Mouse (Mus musculus): Measurements from ENCODE around the gene Prex1.

Prex1 gene

DNA sequence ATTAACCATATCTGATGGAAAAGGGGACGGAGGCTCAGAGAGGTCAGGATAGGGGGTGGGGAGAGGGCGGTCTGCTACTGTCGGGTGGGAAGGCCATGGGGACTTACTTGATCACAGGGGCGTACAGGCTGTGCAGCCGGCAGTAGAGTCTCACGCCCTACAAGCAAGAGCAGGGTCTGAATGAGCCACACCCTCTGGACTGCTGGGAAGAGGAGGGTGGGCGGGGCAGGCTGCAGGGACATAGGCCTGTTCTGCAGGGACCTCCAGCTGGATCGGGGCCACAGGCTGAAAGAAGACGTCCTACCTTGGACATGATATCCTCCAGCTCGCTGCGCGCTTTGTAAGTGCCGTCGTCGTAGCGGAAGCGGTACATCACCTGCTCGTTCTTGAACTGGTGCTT is 112.2 kb downstream of the Prex1 start:
- no peak for DNase-seq

DNA sequence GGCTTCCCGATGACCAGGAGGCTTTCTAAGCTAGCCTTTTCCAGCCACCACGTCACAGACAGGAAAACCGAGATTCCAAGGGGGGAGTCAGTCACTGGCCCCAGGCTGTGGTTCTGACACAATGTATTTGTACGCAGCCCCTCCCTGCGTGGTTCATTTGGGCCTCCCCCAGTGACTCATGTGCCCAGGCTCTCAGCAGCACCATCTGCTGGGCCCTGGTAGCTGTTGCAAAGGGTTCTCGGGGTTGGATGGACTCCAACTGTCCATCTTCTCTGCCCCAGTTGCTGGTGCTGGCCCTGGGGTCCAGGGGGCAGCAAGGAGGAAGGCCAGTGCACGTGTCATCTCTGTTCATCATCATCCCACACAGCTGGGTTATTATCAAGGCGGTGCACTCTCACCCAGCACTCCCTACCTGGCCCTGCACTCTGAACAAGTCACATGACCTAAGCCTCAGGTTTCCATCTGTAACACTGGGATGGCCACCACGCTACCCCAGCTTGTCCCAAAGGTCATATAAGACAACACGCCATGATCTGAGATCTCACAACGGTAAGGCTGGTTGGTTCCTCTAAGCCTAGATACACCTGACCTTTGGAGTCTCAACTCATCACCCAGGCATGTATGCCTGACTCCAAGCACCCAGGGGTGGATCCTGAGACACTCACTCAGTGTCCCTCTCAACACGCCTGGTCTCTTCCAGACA is 115.0 kb downstream of the Prex1 start:
- no peak for DNase-seq

DNA sequence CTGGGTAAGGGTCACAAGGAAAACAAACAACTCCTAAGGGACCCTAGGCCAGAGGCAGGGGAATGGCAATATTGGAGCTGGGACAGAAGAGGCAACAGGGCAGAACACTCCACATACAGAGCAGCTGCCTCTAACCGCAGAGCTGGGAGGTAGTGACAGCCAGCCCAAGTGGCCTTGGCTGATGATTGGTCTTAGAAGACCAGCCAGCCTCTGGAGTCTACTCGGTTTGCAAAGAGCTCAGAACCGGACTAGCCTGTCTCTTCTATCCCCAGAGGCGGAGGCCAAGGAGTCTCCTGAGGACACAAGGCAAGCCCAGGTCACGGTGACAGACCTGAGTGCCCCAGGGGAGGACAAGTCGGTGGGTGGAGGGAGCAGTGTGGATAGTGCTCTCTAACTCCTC is 115.9 kb downstream of the Prex1 start:
- no peak for DNase-seq

DNA sequence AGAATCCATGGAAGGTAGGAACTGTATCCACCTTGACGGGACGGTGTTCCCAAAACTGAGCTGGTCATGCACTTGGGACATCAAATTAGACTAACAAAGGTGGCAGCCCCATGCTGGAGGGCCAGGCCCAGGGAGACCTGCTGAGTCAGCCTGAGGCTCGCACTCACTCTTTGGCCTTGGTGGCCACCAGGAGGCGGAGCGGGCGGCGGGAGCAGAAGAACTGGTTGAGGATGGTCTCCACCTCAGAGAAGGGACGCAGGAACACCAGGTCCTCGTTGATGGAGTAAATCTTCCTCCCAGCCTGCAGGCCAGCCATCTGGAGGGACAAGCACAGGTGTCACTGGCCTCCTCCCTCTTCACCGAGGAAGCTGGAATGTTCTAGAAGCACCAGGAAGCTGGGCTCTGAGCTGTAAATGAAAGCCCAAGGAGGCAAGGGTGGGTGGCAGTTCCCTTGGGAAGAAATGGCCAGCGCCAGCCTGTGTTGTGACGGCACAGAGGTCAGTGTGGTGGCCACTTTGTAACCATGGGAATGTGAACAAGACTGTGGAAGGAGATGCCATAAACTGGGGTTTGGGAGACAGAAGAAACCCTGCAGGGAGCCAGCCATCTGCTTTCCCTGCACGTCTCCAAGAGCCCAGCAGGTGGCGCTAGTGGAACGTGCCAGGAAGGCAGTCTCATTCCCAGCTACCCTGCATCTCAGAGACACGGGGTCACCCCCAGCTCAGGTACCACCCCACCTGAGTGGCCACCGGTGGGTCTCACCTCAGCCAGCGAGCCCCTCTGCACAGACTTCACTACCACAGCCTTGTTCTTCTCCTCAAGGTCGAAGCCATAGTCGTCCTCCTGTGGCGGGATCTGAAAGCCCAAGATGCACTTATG is 121.4 kb downstream of the Prex1 start:
- peak; percentile 69 to 82 for DNase-seq

DNA sequence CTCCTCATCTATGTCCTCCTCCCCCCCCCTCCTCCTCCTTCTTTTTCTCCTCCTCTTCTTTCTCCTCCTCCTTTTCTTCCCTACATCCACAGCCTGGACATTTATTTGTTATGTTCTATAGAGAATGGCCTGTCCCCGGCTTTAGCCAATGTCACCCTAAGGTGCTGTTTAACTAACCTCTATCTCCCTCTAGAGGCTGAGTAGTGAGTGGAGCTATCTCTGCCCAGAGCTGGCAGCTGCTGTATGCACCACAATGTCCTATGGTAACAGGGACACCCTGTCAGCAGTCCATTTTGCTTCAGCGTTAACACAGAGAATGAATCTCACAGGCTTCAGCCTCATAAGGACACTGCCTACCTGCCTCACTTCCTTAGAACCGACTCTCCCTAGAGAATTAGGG is 129.1 kb downstream of the Prex1 start:
- DNase-seq: no peak

DNA sequence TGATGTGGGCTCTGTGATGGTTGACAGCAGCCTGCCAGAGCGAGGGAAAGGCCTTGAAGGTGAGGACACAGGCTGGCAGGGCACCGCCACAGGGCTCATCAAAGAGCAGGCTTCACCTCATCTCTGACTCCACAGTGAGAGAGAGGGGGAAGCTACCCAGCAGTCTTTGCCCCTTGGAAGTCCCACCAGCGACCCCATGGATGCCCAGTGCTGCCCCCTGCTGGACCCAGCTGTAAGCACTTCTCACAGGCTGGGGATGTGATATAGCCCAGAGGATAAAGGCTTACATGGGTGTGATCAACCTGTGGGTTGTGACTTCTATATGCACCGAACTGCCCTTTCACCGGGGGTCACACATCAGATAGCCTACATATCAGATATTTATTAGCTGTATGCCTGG is 130.3 kb downstream of the Prex1 start:
- no peak for DNase-seq

DNA sequence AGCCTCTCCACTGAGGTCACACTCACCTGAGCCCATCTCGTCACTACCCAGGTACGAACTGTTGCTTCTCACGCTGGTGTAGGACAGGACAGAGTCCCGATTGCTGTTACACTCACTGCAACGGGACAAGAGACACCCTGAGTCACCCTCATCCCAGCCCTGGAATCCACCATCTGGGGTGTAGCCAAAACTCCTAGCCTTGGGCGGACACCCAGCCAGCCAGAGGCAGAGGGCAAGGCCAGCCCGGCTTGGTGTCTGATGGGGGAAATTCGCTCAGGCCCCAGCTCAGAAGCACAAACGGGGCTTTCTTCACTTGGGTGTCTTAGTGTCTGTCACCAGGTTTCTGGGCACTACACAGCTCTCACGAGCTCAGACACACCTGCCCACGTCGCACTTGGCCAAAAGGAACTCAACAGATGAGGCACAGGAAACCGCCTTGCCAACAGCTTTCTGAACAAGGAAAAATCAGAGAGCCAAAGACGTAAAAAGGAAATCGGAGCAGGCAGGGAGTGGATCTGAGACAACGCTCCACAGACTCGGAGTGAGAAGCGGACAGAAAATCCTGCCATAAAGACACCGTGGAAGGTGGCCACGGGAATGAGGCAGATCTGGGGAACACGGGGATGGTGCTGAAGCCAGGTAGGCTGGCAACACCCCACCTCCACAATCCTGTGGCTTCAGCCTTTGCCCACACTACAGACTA is 131.6 kb downstream of the Prex1 start:
- no peak for DNase-seq

DNA sequence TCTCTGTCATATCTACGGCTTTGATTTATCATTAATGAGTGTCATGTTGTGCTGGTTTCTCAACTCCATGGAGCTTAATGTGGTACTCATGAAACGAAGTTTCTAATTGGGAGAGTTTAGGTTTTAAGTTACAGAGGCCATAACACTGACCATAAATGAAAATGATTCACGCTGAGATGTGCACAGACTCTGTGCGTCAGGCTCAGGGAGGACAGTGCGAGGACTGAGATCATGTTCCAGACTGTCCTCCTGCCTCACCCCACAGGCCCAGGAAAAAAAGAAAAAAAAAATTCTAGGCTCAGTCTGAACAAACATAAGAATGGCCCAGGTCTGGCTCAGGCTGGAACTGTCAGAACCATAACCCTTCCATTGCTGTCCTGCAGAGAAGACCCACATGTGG is 133.8 kb downstream of the Prex1 start:
- no peak for DNase-seq

DNA sequence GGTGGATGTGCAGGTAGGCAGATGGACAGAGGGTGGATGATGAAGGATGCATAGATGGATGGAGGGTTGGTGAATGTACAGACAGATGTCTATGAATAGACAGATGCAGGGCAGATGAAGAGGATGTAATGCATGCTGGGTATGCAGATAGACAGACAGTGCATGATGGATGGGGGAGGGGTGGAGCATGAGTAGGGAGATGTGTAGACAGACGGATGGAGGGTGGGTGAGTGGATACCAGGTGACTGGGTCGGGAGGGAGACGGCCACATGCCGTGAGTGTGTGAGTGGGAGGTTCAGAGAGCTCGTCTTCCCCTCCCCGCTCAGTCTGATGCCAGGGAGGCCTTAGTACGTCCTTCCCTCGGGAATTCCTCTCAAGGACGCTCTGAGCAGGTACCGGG is 134.3 kb downstream of the Prex1 start:
- DNase-seq: no peak

DNA sequence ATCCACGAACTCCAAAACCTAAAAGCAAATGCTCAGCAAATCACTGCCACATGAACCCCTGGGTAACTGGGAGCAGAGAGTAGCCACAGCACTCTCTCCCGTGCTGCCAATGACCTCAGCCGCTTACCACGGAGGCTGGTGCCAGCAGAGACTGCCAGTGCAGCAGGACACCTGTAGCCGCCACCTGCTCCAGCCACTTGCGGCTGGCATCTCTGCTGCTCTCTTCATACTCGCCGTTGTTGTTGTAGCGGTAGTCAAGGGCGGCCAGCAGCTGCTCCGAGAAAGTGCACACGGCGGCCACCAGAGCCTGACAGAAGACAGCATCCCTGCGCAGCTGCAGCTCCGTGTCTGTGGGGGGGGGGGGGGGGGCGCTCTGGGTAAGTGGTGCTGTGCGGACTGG is 138.2 kb downstream of the Prex1 start:
- DNase-seq: no peak

DNA sequence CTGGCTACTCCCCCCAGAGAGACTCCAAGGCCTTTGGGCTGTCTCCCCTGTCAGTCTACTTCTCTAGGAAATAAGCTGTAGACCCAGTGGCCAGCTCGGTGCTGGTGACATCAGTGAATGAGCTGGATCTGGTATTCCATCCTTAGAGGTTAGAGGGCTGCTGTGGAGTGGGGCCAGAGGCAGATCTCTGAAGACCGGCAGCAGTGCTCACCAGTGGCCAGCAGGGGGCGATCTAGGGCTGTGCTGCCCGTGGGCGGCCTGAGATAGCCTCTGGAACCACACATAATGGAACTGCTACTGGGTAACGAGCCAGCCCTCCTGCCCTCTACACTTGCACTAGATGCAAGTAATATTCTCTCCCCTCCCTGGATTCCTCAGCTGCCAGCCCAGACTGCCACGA is 138.7 kb downstream of the Prex1 start:
- peak; percentile 56 to 72 for DNase-seq

DNA sequence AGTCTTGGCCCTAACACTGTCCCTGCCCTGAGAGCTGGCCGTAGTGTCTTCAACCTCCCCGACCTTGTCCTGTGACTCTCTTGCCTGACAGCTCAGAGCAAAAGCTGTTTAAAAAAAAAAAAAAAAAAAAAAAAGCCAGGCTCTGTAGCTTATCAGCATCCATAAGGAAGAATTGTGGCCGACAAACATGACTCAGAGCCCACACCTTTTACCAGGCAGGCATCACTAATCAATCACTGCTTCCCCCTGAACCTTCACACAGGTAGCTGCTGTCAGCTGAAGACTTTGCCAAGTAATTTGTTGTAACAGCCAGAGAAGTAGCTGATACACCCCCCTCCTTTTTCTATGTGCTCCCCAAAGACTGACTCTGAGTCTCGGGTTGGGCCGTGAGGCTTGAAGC is 140.0 kb downstream of the Prex1 start:
- no peak for DNase-seq

DNA sequence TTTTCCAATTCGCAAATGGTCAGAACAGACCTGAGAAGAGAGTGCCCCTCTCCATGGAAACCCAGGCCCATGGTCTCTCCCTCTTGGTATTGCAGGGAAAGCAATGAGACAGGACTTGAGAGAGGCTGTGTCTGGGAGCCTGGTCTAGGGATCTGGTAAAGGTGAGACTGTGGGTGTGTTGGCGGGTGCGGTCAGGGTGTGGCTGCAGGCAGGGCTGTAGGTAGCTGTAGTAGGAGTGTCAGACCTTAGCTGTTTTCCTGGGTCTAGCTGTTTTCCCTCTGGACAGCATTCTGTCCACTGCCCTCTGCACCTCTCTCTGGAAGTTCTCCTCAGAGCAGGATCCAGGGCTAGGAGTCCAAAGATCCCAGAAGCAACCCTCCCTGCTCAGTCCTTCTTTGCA is 141.3 kb downstream of the Prex1 start:
- no peak for DNase-seq

DNA sequence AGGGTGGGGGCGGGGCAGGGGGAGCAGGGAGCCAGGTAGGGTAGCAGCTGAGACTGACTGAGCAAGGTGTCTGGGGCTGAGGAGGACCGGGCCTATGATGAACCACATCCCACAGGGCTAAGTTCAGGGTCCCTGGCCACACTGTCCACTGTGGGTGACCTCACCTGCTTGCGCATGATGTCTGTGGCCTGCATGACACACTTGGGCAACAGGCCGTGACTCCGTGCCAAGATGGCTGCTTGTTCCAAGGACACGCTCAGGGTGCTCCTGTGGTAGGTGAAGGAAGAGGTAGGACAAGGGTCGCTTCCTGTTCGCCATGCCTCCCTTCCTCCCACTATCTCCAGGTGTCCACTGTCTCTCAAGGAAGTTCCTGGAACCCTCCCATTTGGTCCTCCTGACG is 144.4 kb downstream of the Prex1 start:
- no peak for DNase-seq

DNA sequence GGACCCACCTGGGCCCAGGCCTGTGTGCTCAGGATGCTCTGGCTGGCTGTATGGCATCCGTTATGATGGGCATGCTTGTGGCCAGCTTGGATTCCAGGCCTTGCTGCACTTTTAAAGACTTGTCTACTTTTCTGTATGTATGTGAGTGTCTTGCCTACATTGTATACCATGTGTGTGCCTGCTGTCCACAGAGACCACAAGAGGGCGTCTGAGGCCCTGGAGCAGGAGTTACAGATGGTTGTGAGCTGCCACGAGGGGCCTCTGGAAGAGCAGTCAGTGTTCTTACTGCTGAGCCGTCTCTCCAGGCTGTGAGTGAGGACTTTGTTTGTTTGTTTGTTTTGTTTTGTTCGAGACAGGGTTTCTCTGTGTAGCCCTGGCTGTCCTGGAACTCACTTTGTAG is 148.1 kb downstream of the Prex1 start:
- no peak for DNase-seq

DNA sequence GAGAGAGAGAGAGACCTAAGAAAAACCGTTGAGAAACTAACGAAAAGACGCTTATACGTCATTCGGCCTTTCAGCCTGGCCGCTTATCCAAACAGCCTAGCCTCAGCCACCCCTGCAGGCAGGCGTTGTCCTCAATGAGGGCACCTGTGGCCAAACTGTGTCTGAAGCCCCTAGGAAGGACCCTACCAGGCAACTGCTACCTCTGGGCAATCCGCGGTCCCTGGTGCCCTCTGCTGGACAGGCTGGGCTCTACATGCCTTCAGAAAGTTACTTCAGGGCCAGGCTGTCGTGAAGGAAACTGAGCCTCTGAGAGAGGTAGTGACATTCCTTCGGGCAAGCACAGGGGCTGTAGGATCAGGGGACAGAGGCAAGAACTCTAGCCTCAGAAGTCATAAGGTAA is 149.2 kb downstream of the Prex1 start:
- DNase-seq: peak; percentile 46 to 71

DNA sequence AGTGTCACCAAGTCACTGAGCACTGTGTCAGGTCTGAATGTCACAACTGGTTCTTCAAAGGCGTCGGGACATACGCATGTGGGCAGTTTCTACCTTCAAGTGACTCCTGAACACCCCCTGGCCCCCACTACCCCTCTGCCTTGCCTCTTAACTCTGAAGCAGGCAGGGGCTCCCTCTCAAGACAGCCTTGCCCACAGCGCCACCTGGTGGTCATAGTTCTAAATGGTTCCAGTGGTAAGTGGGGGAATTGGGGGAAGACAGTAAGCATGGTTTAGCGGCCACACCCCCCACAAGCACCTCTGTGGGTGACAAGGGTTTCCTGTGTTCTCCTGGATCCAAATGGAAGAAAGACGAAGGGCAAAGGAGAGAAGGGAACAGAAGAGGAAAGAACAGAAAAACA is 149.7 kb downstream of the Prex1 start:
- peak; percentile 71 to 89 for DNase-seq

DNA sequence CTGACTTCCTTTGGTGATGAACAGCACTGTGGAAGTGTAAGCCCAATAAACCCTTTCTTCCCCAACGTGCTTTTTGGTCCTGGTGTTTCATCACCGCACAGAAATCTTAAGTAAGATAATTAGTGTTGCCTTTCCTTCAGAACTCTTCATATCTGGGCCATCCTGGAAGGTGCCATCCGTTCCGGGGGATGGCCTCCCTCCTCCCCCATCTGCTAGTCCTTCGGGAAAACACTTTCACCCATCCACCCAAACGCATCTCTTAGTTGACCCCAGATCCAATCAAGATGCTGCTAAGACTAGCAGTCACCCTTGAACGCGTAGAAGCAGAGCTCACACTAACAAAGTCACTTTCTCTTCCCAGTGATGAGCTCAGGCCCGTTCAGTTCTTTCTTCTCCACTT is 150.6 kb downstream of the Prex1 start:
- DNase-seq: no peak

DNA sequence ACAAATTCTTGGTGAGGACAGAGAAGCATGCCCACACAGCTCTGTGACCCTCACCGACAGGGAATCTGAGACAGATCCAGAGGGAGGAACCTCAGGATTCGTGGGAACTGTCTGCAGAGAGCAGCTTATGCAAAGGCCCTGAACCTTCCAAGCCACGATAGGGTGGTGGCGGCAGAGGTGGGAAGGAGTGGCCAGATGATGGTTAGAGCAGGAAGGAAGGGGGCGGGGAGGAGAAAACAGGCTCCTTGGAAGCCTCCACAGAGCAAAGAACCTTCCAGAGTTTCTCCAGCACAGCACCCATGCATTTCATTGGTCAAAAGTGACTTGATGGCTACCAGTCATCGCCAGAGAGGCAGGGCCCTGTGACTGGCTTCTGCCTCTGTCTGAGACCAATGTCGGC is 151.9 kb downstream of the Prex1 start:
- no peak for DNase-seq

DNA sequence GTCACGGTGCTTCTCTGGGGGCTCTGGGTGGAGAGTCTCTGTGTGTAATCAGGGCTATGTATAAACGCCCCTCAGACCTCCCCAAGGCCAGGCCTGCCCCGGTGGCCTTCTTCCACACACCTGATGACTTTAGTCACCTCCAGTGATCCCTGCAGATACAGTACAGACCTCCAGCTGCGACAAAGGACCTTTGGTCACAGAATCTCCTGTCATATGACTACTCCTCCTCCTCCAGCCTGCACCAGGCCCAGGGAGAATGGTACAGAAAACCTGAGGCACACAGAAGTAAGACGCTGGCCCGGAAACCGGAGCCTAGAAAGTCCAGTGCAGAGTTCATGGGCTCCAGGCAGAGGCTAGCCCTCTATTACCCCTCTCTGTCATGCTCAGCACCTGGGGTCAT is 152.8 kb downstream of the Prex1 start:
- DNase-seq: no peak

DNA sequence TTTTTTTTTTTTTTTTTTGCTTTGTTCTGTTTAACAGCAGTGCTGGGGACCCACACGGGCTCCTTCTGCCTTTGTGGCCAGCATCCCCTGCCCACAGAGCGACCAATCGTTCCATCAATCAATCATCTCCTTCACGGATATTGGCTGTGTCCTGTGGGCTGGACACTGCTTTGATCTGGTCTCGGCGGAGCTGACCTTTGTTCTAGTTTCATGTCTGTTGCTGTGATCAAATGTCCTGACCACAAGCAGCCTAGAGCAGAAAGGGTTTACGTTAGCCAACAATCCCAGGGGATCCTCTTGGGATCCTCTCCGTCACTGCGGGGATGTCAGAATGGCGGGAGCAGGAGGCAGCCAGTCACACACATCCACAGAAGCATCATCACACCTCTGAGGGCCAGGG is 154.1 kb downstream of the Prex1 start:
- DNase-seq: peak in 1 of 2 experiments; percentile 47

DNA sequence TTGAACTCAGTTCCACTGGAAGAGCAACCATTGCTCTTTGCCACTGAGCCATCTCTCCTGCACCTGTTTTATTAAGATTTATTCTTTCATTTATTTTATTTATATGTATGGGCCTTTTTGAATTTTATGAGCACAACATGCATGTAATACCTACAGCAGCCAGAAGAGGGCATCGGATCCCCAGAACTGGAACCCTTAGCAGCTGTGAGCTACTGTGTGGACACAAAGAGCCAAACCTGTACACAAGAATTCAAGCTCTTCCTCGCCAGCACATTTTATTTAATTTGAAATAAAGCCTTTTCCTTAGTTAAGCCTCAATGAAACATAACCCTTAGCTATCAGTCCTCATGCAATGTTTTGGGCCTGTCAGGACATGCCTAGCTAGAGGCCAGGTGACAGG is 158.1 kb downstream of the Prex1 start:
- peak in 1 of 2 experiments; percentile 50 for DNase-seq

DNA sequence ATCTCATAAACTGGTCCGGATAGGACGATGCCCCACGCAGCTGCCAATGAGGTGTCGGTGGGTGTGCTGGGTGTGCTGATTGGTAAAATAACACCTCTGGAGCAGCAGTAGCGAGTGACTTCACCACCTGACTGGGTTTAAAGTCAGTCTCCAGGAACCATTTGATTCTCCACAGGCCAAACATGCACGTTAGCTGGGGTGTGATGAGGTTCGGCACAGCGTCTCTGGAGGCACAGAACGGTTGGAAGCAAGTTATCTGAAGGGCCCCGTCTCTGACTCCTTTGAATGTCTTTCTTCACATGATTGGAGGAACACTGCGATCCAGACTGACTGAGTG is 159.5 kb downstream of the Prex1 start:
- no peak for DNase-seq

All from lung, postnatal 4 days (tissue).